Mouse (Mus musculus) telencephalon, adult 2 months (tissue): Measurements from ENCODE around the gene Ociad2.
A peak's percentile ranks its signal among the peaks of the same experiment; 100 is the strongest.
"Not testable (repeated sequence)": the region's sequence is repeated elsewhere in the genome, so short reads cannot be mapped to it uniquely, and the experiment has no call there.

Experiments
- DNase-seq: peaks from one replicate; pipeline ENCODE4 v3.0.0-alpha.2; 2011; ENCODE audit warnings: low read depth, low spot score

Gene Ociad2

DNA sequence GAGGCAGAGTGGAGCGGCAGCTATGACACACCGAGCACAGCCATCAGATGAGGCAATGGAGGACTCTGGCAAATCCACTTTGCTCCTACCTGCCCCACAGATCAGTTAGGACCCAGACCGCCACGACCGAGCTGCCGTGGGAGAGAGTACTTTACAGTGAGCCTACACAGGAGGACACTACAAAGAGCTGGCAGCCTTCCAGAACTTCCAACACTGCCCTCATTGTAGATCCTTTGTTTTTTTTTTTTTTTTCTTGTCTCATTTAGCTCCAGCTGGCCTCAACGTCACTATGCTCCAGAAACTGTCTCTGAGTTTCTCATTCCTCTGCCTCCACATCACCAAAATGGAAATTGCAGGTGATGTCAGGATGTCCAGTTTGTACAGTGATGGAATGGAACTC is 12.7 kb upstream of the Ociad2 start:
- no peak for DNase-seq

DNA sequence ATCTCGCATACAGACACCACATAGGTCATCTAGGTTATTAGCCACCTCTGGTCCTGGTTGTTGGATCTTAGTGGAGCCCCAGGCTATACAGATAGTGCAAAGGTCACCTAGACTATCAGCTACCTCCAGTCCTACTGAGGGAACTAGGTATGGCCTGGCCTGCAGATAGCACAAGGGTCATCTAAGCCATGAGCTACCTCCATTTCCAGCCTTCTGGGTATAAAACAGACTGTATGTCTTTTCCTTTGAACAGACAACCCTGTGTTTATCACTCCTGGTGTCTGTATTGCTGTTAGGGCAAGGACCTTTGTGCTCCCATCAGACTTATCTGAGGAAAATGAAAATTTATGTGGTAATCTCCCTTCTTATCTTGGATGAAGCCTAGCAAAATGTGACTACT is 11.0 kb upstream of the Ociad2 start:
- DNase-seq: no peak

DNA sequence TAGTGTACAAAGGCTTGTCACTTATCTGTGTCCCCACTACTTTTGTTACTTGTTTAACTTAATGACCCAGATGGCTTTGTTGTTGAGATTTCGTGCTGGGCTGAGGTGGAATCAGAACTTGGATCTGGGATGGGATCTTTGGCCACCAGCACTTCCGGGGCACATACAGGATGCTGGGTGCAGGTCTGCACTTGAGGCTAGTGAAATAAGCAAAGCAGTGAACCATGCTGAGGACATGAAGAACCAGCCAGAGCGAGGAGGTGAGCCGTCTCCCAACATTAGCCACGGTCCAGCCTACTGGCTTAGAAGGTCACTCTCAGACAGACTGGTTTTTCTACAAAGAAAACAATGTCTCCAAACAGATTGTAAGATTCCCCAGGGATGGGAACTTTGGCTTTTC is 8.7 kb upstream of the Ociad2 start:
- DNase-seq: no peak

DNA sequence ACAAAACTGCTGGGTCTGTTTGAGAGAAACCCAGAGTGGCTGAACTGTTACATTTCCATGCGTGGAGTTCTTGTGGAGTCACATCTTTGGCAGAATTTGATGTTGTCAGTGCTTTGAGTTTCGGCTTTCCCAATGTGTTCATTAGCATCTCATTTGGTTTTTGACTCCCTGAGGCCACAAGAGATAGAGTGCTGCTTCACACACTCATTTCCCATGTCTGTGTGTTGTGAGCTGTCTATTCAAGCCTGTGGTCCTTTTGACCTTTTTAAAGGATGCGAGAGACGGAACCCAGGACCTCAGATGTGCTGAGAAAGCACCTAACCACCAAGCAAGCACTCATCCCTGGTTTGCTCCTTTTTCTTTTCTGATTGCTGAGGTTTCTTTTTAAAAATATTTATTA is 4.4 kb upstream of the Ociad2 start:
- no peak for DNase-seq

DNA sequence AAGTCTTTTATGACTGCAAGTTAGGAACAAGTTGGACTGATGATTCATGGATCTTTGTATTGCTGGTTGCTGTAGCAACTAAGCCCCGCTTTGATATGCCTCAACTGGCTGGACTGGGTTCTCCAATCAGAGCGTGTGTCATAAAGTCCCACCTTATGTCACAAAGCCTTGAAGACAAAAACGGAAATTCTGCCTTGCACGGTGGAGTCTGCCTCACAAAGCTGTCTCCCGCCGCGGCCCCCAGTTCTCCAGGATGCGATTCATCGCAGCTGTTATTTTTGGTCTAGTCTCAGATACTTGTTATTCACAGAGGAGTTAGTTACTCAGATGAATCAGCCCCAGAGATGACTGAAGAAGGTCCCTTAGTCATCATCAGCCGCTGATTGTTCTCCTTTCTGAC is 3.5 kb upstream of the Ociad2 start:
- peak; percentile 96 for DNase-seq

DNA sequence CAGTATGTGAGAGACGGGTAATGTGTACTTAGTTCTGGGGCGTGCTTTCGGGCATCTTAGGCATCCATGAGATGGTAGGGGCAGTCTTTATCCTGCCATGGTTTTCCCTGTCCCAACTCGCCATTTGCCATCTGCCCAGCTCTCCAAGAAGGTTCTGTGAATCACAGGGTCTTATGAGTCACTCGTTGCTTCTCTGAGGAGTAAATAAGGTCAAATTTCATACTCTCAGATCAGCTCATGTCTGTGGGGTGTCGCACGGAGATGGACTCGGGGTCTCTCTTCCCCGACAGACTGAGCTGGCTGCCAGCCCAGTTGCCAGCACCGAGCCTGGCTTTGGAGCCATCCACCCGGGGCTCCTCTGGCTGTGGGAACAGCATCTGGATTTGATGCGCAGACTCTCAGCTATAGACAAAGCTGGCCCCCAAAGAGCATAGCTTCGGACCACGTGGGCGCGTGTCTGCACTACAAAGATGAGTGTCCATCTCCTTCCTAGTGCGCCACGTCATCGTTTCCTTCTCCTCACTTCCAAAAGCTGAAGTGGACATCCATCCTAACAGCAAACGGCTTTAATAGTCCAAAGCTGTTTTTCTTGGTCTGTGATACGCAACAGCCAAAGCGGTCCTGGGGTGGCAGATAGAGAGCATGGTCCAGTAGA is 2.0 kb upstream of the Ociad2 start:
- DNase-seq: no peak

DNA sequence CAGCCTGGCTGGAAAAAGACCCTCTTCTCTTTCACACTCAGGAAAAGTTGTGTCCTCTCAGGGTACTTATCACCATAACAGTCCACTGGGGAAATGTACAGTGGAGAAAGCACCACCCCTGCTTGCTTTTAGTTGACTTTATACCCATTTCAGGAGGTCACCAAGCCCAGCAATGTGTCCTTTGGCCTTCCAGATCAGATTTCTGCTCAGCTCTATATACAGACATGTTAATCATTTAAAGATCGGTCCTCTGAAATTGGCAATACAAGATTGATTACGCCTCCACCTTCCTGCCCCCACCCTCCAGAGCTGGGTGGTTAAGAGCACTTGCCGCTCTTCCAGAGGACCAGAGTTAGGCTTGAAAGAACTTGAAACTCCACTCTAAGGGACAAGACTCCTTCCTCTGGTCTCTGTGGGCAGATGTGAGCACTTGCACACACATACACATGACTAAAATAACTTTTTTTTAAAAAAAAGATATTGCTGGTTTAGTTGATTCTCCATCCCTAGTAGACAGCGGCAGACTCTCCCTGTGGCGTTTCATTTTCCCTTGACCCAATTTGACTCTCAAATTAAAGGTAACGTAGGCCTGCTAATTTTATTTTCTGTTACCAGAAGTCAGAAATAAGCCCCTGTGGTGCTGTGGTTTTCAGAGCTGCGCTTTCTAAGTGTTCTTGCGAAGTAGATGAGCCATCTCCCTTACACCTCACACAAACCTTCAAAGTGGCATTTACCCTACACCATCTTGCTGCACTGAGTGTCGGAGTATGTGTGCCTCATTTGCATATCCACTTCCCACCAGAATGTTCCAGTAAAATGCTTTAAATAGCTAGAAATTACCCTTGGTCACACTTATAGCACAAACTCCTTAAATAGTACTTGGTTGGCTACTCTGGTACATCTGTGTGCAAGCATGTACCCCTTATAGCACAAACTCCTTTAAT is 777 bp downstream of the Ociad2 start:
- peak; percentile 76 for DNase-seq

DNA sequence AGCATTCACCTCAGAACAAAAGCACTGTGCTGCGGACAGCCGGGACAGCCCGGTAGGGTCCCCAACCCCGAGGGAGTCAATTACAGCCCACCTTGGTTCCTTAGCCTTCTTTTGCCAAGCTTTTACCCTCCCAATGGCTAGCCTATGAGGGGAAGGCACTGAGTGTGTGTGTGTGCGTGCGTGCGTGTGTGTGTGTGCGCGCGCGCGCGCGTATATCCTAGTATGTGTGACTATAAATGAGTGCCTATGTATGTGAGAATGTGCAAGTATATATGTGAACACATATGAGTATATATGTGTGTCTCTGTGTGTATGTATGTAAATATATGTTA is 2.0 kb downstream of the Ociad2 start:
- DNase-seq: no peak

DNA sequence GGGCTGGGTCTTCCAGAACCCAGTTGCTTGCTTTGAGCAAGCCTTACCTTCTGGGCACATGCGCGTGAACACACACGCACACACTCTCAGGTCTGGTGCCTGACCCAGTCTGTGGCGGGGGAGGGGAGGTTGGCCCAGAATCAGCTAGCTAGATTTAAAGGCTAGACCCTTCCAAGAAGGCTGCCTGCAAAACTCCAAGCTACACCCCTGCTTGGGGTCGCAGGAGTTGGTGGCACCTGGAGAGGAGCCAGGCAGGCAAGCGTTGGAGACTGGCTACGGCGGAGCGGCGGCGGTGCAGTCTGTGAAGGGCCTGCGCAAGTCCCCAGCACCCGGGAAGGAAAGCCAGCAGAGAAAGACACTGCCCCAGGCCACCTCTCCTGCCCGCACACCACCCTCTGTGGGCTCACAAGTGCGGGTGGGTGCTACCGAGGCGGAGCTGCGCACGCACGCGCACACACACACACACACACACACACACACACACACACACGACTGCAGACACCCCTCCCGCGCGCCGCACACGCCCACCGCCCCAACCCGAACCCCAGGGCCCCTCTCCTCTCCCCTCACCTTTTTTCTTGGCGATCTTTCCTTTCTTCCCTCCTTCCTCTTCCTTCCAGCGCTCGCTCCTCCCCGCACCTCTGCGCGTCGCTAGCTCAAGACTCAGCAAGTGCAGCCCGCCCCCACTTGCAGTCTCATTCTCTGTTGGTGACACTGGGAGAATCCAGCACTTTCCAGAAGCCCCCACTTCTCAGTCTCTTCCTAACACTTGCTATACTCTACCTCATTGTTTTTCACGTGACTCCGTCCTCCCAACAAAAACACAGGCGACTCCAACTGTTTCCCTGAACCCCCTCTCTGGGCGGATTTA is 2.6 kb downstream of the Ociad2 start:
- no peak for DNase-seq

DNA sequence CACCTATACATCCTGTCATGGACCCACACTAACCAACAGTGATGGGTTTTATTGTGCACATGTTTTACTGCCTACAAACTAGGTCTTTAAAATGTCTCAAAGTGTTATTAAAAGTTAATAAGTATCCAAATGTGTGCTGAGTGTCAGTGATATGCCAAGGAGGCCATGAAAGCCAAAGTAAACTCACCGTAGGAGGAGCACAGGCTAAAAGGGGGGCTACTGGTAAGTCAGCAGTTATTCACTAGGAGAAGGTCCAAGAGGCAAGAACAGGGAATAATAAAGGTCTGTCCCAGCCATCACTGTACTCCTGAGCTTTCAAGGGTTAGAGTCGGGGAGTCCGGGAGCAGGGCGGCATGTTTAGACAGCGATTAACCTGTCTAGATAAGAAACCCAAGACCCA is 4.4 kb downstream of the Ociad2 start:
- no peak for DNase-seq

DNA sequence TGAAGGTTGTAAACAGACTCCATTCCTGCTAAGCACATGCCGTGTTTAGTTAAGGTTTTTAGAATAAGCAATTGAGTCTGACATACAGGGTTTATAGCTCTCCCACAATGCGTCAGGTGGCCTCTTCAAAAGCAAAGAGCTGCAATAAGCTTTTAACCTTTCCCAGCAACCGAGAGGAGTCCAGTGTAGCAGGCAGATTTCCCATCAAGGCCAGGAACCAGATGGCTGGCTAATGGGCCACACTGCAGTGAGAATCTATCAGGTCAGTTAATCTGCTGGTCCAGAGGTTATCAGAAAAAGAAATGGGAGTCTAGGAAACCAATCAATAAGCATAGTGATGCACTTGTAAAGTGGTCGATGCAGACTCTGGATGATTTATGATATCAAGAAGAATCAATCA is 9.8 kb downstream of the Ociad2 start:
- DNase-seq: no peak

DNA sequence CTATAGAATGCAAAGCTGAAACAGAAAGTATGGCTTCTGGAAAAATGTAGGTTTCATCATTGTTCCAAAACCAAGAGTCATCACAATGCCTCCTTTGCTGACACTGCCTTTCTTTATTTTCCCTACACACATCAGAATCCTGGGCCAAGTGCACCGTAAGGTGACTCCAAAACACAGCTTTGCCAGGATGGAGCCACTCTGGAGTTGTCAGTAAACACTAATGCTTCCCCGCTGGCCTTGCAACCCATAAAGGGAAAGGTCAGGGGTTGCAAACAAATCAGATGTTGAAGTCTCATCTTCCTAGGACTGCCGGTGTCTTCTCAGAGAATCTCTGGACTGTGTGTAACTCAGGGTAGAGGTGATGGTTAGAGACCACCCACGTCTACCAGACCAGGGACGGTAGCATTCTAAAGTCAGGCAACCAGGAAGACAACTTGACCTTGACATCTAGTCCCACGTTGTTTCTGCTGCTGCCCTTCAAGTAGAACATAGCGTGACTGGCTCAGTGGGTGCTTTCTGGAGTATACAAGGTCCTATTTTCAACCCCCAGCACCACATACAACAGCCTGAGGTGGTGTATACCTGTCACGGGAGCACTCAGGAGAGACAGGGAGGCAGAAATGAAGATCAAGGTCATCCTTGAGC is 16.2 kb downstream of the Ociad2 start:
- no peak for DNase-seq

DNA sequence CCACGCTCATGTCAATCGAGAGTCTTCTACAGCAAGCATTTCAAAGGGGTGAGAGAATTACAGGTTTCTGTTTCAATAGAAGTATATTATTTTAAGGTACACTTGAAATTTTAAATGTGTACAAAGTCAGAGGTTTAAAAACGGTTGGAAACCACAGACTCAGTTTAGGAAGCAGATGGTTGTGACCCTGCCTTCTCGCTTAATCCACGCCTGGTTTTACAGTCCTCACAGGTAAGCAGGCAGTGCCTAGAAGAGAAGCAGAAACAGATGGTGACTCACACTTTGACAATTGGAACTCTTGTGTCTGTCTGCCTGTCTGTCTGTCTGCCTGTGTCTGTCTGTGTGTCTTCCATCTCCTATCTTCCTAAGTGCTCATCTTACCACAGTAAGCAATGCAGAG is 17.2 kb downstream of the Ociad2 start:
- DNase-seq: no peak

DNA sequence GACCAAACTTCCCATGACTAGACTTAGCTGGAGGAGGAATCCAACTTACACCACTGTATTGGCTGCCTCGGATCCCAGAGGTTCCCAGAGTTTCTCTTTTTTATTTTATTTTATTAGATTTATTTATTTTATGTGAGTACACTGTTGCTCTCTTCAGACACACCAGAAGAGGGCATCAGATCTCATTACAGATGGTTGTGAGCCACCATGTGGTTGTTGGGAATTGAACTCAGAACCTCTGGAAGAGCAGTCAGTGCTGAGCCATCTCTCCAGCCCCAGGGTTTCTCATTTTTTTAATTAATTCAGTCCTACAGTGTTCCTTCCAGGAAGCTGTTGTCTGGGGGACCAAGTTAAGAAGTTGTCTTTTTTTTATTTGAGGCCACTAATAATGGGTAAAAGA is 18.1 kb downstream of the Ociad2 start:
- DNase-seq: not testable (repeated sequence)

DNA sequence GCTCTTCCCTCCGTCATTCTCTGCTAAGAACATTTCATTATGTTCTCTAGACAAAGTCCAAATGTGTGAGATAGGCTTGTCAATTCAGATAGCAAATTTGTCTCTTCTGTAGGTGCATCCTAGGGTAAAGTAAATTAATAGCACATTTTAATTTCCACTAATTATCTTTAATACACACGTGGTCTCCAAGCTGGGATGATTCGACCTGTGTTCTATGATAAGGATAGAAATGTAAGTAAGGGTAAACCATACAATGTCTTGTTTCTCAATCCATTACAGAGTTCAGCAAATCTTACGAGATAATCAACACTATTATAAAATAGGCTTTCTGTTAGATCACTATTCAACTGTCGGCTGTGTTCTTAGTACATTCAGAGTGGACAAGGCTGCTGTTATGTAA is 21.5 kb downstream of the Ociad2 start:
- no peak for DNase-seq

DNA sequence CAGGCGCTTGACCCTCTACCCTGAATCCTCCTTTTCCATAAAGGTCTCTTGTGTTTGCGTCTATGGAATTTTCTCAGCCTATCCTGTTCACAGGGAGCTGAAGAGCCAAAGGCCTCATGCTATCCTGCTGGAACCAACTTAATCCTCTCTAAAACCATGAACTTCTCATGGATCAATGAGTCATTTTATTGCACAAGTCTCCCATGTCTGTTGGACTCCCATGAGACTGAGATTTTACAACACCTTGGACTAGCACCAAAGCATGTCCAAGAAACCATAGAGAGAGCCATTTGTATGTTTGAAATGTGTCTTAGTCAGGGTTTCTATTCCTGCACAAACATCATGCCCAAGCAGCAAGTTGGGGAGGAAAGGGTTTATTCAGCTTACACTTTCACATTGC is 26.2 kb downstream of the Ociad2 start:
- no peak for DNase-seq

DNA sequence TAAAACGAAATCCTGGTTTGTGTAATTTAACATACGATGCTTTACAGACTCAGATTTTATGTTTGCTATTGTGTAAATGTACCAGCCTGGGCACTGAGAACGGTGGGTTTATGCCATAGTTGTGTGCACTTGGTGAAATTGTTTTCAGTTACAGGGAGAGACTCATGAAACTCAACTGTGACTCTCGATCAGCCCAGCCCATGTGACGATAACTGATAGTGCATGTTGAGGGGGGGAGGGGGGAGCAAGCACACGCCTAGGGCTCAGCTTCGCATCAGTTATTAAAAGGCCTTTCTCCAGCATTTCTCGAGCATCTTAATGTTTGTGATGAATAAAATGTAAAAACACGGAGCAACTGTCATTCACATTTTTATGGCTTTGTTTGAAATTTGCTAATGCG is 27.2 kb downstream of the Ociad2 start:
- no peak for DNase-seq

DNA sequence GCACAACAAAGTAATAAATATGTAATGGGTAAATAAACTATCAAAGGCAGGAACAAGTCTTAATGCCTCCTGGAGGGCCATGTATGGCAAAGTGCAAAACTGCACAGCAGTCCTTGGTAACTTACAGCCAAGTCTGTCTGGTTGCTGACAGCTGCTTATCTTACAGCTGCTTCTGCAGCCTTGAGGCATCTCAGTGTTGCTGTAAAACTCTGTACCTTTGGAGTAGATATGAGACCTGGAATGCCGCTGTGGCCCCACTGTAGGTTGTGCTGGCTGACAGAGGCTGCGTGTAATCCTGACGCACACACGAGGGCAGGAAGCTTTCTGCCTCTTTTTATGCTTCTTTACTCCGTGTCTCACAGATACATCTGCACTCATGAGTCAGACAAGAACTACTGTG is 29.4 kb downstream of the Ociad2 start:
- no peak for DNase-seq

DNA sequence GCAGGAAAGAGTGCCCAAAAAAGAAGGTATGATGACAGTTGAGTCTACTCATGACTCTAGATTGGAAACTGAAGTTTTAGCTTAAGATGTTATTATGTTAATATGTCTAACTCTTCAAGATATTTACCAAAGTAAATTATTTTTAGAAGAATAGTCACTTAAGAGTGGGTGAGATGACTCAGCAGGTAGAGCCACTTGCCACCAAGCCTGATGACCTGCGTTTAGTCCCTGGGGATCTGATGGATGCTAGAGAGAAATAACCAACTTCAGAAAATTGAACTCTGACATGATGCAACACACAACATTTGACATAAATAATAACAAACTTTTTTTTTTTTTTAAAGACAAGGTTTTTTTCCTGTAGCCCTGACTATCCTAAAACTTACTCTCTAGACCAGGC is 30.4 kb downstream of the Ociad2 start:
- DNase-seq: no peak

DNA sequence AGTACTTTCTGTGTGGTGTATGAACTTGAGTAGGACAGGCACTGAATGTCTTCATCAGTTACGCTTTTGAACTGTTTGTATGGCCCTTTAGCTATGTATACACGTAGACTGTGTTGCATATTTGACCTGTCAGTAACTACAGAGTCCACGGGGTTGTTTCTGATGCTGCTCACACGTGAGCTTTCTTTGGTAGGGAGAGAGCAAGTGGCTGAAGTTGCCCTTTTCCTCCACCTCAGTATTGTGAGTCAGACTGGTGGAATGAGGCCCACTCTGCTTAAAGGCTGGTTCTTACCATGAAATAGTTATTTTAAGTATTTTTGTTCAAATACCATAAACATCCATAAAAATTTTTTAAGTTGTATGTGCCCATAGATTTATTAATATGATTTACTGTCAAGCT is 31.3 kb downstream of the Ociad2 start:
- no peak for DNase-seq

DNA sequence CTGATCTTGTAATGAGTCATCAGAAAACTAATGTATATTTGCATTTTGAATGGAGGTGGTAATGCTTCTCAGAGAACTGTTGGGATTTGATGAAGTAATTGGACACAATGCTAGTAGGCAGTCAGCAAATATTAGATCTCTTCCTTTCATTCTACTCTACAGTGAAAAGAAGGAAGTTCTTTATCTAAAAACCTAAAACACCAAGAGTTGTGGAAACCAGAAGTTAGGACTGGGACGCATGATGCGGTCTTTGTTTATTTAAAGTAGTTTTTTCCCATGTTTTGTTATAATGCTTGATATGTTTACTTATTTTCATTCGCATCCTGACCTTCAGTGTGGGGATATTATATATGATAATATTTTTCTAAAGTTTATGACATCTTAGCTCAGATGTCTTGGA is 33.5 kb downstream of the Ociad2 start:
- DNase-seq: no peak

DNA sequence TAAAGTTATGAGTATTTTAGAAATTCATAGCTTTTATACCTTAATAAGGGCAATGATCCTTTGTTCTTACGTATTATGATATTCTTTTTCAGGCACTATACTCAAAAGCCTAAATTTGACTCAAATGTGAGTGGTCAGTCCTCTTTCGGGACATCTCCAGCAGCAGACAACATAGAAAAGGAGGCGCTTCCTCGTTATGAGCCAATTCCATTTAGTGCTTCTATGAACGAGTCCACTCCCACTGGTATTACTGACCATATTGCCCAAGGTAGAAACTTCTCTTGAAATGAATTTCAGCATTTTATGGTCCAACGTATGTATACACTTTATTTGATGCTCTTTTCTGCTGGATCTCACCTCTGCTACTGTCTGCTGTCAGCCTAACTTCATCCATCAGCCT is 34.3 kb downstream of the Ociad2 start:
- DNase-seq: no peak
